Mouse (Mus musculus): ENCODE measurements around the gene Gpr37.

Gpr37 gene

DNA sequence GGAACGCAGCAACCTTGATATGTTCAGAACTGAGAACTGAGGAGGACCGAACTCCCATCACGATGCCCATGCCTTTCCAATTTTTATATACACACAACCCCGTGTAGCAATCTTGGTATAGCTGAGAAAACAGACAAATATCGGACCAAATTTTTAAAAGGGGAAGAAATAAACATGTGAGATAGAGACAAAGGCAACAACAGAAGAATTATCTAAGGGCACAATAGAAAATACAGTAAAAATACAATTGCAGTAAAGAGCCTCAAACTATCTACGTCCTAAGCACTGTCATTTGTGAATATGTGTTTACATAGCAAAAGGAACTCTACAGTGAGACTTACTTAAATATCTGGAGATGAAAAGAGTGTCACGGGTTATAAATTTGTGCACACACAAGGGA, at the start of gene Gpr37:
TSS of gene Gpr37 (minus strand) at position 101 of the 400 bp plus-strand sequence.
- no peak for DNase-seq

DNA sequence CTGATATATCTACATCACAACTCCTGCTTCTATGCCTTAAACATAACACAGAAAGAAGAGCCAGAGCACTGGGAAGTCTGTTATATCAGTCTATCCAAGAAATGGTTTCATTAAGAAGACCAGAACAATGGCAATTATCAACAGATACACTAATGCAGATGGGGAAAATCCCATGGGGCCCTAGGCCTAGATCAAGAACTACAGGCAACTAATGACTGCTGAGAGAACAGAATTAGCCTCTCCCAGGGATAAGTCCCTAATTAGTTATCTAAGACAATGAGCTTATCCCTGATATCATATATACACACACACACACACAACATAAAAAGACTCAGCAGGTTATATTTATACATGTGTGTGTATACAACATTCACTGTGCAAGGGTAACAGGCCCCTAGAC, 46.0 kb upstream of the Gpr37 start:
- no peak for DNase-seq

DNA sequence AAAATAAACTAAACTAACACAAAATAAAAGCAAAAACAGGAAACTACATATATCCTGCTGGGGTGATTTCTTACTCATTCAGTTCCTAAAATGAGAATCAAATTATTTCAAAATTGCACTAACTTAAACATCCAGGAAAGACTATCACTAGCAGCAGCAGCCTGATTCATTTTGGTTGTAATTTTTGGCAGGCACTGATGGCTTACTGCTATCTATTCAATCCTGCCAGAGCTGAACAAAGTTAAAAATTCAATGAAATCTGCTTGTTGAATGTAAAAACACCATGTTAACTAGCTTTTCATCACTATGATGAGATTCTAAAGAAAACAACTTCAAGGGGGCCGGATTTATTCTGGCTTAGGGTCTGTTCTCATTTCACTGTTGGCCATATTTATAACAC, 36.0 kb upstream of the Gpr37 start:
- DNase-seq = no peak

DNA sequence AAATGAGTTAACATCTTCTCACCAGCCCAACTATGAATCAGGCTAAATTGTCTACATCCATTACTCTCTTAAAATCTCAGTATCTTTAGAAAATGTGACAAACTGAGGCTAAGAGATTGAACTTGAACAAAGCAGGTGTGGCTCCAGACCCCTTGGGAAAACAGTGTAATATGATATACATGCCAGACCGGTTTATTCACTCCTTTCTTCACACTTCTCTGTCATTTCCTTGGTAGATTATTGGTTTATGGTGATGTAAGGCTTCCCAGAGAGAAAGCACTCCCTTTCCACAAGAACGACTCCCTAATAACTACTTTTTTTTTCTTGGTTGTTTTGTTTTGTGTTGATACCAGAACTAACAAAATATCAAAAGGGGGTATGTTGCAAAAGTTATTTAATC, 20.1 kb upstream of the Gpr37 start:
- DNase-seq = no peak

DNA sequence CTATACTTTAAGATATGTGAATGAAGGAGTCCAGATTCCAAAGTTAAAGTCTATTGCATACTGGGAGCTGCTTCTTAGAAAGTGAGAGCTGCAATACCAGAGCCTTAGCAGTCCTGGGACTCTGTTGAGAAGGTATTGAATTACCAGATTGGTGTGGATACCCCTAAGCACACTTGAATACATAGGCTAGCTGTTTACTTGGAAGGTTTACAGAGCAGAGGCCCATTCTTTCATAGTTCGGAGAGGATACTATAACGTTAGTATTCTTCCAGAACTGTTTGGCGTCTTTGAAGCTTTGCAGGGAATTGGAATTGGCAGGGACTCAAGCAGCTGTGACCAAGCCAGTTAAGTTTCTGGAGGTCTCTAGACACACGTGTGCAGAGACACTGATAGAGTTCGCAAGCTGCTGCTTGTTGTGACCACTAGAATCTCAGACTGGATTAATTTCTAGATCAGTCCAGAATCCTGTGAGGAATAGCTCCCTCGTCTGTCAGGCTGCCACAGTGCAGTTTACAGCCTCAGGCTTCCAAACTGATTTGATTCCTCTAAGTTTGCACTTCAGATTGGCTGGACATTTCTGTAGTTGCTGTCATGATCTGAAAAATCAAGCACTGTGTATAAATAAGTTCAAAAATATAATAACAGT, 18.8 kb upstream of the Gpr37 start:
- DNase-seq = peak; percentile 10 to 20

DNA sequence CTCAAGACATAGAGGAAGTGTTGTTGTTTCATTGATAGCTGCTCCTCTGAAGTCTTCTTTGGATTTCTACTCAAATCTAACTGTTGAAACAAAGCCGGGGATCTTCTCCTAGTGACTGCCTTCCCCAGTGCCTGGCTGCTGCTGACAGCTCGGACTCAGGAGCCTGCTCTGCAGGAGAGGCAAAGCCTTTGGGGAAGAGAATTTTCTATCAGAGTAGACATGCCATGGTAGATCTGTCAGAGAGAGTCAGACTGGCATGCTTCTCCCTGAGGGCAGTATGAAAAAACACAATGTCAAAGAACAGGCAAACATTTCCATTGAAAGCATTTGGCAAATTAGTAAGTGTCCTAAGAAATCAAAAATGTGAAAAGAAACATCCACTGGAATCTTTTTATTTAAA, 9.4 kb upstream of the Gpr37 start:
- DNase-seq = no peak

DNA sequence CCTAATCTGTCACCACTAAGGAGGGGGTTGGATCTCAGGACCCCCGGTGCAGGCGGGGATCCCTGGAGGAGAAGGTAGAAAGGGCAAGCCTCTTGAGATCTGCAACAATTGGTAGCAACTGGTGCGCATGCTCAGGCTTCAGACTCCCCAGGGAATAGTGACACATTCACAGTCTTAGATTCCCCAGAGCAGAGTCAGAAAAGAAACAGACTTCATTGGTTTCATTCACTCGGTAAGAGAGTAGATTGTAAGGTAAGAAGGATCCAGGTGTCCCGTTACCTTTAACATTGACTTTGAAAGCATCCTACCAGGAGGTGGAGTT, 284 bp downstream of the Gpr37 start:
- peak; percentile 4 to 19 for DNase-seq

DNA sequence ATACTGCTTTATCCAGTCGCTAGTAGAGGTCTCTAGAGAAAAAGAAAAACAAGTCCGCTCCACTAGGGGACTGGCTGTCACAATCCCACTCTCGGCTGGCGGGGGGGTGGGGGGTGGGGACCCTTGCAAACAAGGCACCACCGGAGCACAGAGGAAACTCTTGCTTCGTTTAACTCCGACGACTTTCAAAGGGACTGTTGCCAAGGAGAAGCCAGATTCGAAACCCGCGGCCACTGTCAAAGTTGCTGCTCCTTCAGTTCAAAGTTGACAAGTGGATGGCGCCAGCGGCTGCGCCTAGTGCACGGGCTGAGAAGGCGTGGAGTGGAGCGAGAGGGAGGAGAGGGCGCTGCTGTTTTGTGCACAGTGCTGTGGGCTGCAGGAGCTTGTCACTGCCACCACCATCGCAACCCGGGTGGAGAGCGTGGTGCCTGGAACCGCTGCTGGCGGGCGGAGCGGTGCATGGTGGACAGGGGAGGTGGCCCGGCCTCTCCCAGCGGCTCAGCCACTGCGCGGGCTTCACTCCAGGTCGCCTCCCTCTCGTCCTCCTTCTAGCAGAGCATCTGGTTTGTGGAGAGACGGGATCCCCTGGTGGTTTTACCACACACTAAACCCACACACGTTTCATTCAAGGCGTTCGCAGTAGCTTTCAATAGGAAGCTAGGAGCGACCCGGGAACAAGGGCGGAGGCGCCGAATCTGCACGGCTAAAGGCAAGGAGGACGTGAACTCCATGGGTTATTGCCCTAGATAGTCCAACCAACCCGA, 827 bp downstream of the Gpr37 start:
- peak; percentile 9 to 34 for DNase-seq

DNA sequence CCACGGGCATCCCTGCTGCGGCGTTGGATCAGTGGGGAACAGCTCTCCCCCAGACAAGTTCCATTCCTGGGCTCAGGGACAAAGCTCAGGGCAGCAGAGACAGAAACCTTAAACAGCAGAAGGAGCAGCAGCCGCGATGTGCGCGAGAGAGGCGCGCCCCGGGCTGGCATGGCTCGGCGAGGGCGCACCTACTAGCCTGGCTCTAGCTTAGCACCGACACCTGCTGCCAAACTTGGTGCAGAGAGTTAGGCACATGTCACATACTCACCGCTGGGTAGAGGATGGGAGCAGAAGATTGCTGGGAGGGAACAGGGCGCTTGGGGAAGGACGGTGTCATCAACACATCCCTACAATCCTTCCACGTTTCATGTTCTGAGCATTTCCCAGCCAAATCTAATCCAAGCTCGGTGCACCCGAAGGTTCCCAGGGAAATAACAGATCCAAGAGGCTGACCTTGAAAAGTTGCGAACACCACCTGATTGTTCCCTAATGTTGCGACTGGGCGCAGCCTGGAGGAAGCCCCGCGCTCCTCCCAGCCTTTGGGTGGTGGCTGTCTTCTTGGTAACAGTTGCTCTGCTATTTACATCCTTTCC, 1.5 kb downstream of the Gpr37 start:
- peak in 1 of 2 experiments; percentile 21 for DNase-seq

DNA sequence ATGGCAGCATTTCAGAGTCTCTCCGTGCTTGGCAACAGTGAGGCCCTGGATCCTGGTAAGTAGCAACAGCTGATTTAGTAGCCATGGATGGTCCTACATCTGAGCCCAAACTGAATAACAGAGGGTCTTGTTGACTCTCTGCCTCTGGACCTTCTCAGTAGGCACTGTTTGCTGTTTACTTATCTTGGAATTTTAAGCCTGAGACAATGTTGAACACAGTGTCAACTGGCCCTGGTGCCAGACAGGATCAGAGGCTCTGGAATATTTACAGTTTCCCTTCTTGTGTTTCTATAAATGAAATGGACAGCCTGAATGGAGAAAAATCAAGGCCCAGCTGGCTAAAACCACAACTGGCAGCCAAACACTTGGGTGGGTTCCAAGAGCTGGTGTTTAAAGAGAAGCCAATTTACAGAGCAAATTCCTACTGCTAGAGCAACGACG, 3.7 kb downstream of the Gpr37 start:
- peak; percentile 24 to 39 for DNase-seq

DNA sequence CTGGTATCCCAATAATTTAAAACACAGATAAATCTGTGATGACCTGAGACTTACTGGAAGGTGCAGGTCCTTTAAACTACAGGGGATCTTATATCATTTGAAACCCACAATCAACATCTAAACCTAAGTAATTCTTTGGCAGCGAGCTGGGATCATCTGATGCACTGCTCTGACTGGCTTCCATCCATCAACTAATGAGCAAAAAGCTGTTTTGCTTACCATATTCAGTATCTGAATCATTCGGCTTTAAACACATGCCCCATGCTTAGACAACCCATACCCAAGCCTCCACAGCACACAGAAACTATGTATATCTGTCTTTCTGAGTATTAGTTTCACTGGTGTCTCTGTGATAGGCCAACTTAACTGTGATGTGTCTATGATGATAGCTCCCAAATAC, 6.1 kb downstream of the Gpr37 start:
- DNase-seq = no peak

DNA sequence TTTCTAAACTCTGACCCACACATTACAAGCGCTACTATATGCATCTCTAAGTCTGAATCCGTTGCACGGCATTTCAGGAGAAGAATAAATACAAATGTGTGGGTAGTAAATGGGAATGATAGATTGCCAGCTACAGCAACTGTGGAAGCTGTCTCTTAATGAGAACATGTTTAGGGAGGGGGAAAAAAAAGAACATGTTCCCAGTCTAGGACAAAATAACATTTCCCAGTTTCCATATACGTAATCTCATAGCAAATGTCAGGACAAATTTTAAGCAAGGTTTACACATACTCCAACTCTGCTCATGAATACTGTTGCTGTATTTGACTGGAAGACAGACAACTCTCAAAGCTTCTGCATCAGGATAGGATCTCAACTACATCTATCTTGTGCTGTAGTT, 15.4 kb downstream of the Gpr37 start:
- no peak for DNase-seq

DNA sequence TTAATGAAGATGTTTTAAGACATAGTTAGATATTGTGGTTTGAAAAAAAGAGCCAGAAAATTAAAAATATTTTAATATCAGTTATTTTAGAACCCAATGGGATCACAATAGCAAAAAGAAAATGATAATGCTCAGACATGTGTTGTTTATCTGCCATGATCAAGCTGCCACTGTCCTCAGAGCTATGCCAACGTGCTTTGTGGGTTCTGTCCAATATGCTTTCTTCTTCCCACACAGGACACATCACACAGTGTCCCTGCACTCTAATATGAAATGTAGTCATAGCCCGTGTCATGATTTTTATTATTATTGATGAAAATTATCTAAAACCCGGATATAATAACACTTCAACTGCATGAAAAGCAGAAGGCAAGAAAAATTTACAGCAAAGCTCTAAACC, 16.7 kb downstream of the Gpr37 start:
- DNase-seq = no peak

DNA sequence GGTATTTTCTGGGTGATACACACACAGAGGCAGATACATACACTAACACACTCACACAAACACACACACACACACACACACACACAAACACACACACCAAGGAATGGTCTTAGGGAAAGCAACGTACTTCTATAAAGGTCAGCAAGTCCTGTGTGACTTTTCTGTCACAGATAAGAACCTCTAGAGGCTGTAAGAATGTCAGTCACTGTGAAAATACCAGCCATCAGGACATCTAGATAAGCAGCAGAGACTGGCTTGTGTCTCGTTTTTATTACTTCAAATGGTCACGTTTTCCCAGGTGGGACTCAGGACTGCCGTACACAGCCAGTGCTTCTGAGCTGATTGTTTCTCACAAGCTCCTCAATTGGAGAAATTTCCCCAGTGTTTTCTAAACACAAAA, 20.4 kb downstream of the Gpr37 start:
- no peak for DNase-seq

DNA sequence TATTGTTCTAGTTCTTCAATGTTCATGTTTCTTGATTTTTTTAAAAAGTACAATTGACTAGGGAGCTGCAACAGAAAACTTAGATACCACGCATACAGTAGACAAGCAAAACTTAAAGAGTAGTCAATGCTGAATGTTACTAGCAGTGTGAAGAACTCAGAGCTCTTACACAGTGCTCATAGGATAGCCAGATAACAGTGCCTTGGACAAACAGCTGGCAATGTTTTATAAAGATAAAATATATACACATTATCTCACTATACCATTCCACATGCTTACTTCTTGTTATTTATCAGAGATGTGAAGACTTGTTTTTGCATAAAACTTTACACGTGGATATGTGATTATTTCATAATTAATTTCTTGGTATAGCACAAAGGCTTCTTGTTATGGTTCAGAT, 26.6 kb downstream of the Gpr37 start:
- DNase-seq = no peak

DNA sequence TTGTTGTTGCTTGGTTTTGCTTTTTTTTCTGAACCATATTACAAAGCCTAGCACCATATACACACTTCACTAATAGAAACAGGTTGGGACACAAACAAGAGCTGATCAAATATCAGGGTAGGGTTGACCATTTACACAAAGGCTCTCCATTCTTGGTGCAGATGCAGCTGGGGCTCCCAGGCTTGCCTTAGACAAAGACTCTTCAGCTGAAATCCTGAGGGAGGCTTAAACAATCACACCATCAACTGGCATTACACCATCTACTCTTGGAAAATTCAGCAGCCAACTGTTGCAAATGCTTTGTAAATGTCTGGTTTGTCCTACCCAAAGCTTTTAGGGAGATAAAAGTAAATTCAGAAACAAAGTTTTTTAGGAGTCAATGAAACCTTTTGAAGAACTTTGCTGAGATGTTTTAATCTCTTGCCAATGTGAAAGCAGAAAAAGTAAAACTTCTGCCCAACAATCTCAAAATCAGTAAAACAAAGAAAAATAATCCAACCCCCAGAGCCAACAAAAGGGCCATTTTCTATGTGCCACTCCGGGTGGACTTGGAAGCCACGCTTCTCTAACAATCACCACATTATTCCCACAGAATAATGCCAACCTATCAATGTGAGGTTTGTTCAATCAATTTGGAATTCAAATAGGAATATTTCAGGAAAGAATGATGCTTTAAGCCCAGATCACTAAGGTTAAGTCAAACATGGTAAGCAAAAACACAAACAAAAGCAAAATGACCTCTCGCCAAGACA, 30.4 kb downstream of the Gpr37 start:
- DNase-seq = no peak

Data from lung, postnatal 4 days (tissue).